Mouse (Mus musculus): ENCODE measurements around the gene Crabp2.

- no peak for TF ChIP-seq POLR2A (IDR thresholded peaks at IDR 0.05; ENCODE audit: control insufficient read depth in 1 of 2, insufficient read depth in 1 of 2, low read depth in 1 of 2, low read length in 2 of 2, poor library complexity in 1 of 2)
- no peak for TF ChIP-seq CHD1 (IDR thresholded peaks at IDR 0.05; ENCODE audit: low read depth, low read length)
- no peak for TF ChIP-seq USF1 (IDR thresholded peaks at IDR 0.05; ENCODE audit: low read depth, low read length)
- no peak for TF ChIP-seq RCOR1 (IDR thresholded peaks at IDR 0.05; ENCODE audit: low read depth, low read length)
- TF ChIP-seq RAD21 (IDR thresholded peaks at IDR 0.05; ENCODE audit: low read depth, low read length), result peak; percentile 89
- TF ChIP-seq TCF12 (IDR thresholded peaks at IDR 0.05; ENCODE audit: low read depth, low read length), result no peak
- TF ChIP-seq TAL1 (IDR thresholded peaks at IDR 0.05; ENCODE audit: low read length), result no peak
- peak in 2 of 3 experiments; percentile 73 to 93; a peak in 5 of 6 replicates for TF ChIP-seq CTCF (IDR thresholded peaks at IDR 0.05 in 2 of 3, conservative IDR thresholded peaks at IDR 0.05 in 1 of 3; ENCODE audit: control insufficient read depth in 1 of 3, insufficient read depth in 1 of 3, low read depth in 2 of 3, low read length in 3 of 3, poor library complexity in 1 of 3, severe bottlenecking in 1 of 3)
- no peak for TF ChIP-seq GABPA (IDR thresholded peaks at IDR 0.05; ENCODE audit: low read depth, low read length)
- TF ChIP-seq MEF2A (IDR thresholded peaks at IDR 0.05; ENCODE audit: extremely low read depth, insufficient replicate concordance, low read depth, low read length, poor library complexity, severe bottlenecking), result no peak
- no peak for TF ChIP-seq ETS1 (IDR thresholded peaks at IDR 0.05; ENCODE audit: low read depth, low read length)
These were observed 12.2 kb downstream of the Crabp2 start for GRCm38 (mm10) chr3:87960586-87961191.
